Mouse (Mus musculus) spleen, adult 2 months (tissue): ENCODE measurements around the gene Mrpl54.

ENCODE experiments used
- CTCF ChIP-seq: fragments of 200-500 bp; IDR thresholded peaks from 2 replicates; pipeline ENCODE4 v1.5.1; 2011; ENCODE audit warnings: mild to moderate bottlenecking, inconsistent platforms; ENCODE audit not compliant: insufficient read depth, insufficient read length, insufficient replicate concordance; ENCODE audit errors: extremely low read depth
- POLR2A ChIP-seq: fragments of 200-500 bp; IDR thresholded peaks from 2 replicates; pipeline ENCODE4 v1.6.1; 2011; ENCODE audit warnings: low read depth, low read length, inconsistent platforms

- TF ChIP-seq CTCF (no peak), POLR2A (no peak)
Observed at GRCm38 (mm10) chr10:81299585-81300351, 33.0 kb upstream of the Mrpl54 start.
